Mouse (Mus musculus): ENCODE measurements around the gene Dnah3.

Dnah3 gene

DNA sequence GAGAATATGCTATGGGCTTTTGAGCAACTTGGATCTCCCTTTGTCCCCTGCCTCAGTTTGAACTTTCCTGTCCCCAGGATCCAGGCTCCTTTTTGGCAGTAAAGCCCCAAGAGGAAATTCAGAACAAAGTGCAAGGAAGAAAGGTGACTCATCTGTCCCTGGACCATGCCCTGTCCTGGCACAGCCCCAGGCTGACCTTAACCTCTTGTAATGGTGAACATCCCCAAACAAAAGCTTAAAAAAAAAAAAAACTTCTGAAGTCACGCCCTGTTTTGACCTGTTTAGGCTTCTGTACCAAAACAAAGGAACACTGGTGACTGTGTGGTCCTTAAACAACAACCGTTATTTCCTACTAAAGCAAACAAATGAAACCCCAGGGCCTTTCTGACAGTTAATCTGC lies 153.5 kb downstream of the Dnah3 start:
- peak; percentile 14 for DNase-seq (ENCODE audit: low read depth, low spot score)

DNA sequence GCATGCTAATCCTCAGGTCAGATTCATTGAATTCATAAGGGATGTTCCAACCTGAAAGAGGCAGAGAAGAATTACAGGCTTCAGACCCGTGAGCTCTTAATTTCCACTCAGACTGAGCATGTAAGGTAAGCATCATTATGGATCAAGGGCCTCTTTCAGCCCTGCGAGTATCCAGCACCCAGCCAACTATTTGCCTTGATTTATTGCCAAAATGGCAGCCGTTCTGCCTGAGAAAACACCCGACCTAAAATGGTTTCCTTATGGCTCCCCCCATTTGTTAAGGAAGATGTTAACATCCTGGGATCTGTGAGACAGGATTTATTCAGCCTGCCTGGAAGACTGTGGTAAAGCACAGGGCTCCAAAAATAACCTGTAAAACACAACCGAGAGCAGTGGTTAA lies 158.0 kb downstream of the Dnah3 start:
- no peak for DNase-seq (ENCODE audit: low read depth, low spot score)

DNA sequence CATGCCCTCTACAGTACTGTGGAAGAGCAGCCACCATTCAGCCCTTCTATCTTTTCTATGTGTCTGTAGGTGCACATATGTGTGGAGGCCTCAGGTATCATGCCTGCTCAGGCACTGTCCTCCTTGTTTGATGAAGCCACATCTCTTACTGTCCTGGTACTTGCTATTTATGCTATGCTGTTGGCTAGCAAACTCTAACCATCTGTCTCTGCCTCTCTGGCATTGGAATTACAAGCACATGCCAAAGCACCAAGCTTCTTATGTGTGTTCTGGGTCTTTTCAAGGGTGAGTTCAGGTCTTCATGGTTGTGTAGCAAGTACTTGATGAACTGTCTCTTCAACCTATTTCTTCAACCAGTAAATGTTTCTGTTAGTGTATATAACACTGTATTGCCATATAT lies 158.8 kb downstream of the Dnah3 start:
- DNase-seq (ENCODE audit: low read depth, low spot score): no peak

DNA sequence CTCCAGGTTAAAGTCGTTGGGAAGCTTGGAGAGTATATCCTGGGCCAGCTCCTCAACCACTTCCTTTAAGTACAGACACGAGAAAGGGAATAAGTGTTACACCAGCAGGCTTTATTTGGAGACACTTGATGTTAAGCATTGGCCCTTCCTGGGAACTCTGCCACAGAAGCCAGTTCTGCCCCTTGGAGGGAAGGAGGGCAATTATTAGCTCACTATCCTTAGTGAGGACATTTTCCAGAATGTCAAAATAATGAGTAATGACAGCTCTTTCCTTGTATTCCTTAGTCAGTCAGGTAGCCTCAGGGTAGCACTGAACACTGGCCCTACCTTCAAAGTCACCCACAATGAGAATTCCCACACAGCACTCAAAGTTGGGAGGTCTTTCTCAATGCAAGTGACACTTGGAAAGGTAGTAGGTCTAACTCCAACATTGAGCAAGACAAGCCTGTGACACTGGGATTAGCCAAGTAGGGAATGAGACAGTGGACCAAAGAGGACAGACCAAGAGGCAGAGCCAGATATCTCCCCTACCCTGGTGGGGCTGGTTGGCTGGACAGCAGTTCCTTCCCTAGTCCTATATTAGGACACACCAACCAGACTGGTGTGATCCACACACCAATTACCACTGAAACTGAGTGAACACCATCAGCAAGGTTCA lies 166.2 kb downstream of the Dnah3 start:
- DNase-seq (ENCODE audit: low read depth, low spot score): no peak

DNA sequence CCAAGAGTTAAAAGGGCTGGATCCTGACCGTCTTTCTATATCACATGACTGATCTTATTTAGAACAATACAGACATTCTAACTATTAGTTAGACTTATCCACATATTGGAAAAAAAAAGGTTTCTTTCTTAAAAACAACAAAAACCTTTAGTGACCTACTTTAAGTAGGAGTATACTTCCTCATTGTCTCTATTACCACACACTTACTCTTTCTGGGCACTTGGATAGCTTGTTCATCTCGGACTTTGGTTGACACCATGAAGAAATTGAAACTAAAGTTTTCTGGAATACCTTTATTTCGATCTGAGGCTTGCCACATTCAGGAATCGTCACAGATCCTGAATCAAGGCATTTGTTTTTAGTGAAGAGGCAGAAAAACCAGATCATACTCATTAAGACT lies 174.0 kb downstream of the Dnah3 start:
- DNase-seq (ENCODE audit: low read depth, low spot score): no peak

DNA sequence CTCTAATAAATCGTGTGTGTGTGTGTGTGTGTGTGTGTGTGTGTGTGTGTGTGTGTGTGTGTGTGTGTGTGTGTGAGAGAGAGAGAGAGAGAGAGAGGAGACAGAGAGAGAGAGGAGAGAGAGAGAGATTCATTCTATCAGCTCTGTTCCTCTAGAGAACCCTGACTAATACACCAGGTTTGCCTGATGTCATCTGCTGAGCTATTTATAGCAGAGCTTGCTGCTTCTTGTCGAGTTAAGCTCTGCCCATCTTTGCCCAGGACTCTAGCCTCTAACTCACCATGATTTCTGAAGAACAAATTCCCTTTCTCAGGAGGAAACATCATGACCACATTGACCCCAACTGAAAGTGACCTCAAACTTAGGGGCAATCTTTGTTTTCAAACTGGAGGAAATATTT lies 174.6 kb downstream of the Dnah3 start:
- no peak for DNase-seq (ENCODE audit: low read depth, low spot score)

DNA sequence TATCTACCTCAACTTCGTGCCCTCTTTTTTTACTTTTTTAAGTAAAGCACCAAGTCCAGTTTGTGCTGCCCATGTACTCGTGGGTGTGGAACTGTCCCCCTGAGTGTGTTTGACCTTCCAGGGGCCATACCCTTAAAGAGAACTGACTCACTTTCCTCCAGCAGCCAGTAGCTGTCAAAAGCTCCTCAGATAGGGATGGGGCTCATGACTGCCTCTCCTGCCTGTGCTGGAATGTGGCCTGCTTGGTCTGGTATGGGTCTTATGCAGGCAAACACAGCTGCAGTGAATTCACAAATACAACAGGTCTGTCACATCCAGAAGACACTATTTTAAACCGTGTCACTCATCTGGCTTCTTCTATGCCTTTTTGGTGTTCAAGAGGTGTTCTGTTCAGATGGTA lies 183.4 kb downstream of the Dnah3 start:
- no peak for DNase-seq (ENCODE audit: low read depth, low spot score)

DNA sequence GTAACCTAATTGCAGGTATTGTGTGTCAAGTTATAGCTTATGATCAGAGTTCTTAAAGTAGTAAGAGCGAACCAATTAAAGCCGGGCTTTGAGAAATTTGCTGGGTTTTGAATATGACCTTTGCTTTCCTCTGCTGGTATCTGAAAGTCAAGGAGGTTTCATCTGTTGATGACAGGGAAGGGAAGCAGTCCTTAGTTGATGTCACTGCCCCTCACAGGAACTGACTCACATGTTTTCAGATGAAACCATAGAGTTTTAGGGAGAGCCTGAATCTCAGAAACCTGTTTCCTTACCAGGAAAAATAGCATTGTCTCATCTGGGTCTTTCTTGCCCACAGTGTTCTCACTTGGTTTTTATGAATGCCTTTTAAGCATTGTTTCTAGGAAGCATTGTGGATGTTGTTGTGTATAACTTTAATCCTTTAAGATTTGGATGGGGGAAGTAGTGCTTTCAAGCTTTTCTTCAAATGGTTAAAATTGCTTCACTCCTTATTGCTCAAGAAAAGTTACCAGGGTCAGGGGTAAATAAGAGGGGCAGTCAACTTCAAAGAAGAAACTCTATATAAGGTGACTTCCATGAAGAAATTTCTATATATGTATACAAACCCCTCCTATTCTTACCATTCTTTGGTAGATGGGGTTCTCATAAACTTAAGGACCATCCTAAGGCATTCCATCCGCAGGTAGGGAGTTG lies 188.4 kb downstream of the Dnah3 start:
- DNase-seq (ENCODE audit: low read depth, low spot score): no peak

DNA sequence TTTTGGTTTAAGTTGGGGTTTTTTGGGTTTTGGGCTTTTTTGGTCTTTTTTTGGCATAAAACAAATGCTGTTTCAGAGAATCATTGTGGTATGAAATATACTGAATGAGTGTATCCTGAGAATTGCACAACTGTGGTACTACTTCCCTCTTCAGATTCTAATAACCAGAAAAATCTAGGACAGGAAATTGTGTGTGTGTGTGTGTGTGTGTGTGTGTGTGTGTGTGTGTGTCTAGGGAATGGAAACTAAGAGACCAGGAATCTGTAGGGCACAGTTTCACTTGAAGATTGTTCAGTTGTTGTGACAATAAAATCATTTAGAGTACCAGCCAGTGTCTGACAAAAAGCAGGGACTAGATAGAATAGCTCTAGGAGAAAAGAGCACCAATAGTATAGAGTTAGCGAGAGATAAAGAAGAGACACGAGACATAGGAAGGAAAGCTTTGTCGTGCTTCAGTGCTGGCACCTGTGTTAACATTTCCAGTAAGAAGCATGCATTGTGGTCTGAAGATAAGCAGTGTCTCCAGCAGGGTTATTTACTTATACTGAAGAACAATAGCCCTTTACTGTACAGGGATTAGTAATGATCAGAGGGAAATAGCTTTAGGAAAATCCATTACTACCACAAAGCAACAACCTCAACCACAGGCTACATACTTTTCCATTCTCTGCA lies 195.6 kb downstream of the Dnah3 start:
- DNase-seq (ENCODE audit: low read depth, low spot score): peak; percentile 10

DNA sequence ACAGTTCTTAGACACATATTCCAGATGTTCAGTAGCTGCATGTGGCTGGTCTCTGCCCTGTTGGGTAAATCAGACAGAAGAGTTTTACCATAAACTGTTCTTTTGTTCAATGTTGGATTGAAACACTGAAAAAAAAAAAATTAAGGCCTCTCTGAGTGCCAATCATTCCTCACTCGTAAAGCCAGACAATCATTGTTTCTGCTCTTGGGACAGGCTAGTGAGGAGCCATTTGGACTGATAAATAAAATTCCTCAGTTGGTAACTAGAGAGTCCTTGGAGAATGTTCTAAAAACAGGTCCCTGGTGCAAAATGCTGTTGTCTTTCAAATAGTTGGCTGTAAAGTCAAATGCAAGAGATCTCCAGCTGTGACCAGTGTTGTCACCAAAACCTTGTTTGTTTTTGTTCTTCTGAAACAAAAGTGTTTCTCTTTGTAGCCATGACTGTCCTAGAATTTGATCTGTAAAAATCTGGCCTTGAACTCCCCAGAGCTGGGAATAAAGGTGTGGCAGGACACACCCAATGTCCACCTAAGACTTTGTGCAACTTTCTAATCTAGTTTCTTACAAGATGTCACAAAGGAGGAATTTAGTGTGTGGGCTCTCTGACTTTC lies 196.7 kb downstream of the Dnah3 start:
- peak; percentile 93 for DNase-seq (ENCODE audit: low read depth, low spot score)

DNA sequence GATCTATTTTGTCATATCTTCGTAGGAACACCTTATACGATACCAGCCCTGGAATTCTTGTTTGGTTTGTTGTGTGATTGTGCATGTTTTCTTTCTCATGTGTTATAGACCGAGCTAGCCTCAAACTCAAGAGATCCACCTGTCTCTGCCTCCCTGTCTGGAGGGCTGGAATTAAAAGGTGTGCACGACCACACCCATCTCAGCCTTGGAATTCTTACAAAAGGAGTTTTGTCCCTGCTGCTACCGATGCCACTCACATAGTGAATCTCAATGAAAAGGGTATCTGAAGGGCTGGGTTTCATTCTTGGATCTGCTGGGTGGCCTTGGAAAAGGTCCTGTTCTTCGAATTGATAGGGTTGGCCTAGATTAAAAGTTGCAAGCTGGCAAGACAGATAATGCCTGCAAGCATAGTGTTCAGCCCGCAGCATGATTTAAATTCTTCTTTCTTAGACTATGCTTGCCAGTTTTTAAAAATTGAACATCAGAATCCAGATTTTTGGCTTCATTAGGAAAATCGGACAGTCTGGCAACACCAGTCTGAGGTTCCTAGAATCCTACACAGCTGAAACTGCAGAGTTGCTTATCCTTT lies 197.5 kb downstream of the Dnah3 start:
- peak; percentile 79 for DNase-seq (ENCODE audit: low read depth, low spot score)

DNA sequence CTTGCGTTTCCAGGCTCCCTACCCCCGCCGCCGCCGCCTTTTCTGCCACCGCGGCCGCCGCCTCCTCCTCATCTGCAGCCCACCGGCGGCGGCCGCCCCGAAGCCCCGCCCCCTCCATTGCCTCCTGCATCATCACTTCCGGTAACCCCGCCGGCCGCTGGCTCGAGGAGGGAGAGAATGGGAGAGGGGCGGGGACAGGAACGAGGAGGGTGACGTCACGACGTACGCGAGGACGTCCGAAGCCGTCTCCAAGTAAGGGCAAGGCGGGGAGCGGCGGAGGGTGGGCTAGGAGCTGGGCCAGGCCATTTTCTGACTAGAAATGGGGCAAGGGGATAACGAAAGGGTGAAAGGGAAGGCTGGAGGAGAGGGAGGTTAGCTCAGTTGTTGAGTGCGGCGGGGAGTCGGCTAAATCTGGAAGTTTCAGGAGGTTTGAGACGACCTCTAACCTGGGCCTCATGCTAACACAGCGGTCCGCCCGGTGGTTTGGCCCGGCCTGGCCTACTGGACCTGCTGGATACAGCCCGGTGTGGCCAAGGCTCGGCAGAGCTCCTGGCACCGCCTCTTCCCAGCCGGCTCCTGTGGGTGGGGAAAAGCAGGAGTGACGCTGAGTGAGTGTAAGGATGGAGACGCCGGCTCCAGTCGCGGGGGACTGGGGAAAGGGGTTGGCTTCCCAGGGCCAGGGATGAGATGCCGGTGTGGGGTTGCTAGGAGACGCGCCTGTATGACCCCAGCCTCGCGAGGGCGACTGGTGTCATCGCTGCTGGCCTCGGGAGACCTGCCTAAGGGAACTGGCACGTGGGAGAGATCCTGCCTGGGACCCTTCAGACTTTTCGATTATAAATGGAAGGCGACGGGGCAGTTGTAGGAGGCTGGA lies 199.2 kb downstream of the Dnah3 start, which contains the start of the genes Lyrm1 and Dcun1d3:
Gene Lyrm1 (plus strand): TSS at position 223 of the 874 bp plus-strand sequence.
Gene Dcun1d3 (minus strand): TSS at position 660 of the 874 bp plus-strand sequence.
- peak; percentile 98 for DNase-seq (ENCODE audit: low read depth, low spot score)

DNA sequence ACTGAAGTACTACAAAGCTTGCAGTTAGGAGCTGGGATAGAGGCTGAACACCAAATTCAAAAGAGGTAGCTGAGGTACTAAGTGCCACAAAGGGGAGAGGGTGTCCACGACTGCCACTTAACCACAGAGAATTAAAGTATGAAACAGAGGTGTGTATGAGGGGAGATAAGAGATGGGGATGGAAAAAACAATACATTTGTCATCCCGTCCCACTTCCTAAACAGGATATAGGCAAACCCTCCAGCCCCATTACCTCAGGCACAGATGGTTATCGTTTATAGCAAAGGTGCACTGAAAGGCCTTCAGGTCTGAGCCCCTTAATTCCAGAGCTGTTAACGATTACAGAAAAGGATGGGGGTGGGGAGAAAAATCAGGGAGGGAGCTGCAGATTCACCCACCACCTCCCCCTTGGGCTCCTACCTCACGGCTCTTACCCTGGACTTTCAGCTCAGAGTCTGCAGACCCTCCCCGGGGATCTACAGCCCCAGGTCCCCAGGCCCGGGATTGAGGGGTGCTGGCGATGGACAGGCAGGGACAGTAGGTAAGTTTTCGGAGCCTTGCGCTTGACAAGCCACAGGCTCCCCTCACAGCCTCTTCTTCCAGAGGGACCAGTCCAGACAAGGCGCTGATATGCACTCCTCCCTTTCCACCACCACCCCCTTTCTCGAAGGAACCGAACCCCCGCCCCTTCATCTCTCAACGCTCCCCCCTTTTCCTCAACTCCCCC lies 200.1 kb downstream of the Dnah3 start:
- DNase-seq (ENCODE audit: low read depth, low spot score): no peak

DNA sequence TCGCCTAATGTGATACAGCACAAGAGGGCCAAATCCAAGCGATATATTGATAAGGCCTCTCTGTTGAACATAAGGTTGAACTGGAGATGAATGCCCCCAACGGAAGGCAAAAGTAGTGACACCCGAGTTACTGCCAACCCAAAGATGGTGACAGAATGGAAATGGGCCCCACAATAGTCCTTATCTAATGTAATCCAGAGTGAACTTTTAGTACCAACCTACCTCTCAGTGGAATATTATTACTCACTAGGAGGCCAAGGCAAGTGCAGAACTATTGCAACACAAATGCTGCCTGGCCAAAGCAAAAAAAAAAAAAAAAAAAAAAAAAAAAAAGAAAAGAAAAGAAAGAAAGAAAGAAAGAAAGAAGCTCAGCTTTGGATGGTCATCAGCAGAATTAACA lies 202.3 kb downstream of the Dnah3 start:
- DNase-seq (ENCODE audit: low read depth, low spot score): no peak

DNA sequence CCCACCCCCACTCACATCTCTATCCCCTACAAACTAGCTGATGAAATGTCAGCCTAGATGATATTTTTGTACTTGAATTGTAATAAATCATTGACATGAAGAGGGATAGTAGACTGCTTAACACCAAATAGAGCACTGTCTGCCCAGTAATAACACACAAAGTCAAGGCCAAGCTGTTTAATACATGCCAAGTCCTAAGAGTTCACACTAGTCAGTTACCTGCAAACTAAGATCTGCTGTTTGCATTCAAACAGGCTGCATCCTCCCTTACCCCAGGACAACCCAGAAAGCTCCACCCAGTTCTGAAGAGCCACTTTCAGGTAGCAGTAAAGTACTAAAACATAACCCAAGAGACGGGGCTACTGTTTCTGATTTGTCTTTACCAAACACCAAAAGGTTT lies 202.9 kb downstream of the Dnah3 start:
- DNase-seq (ENCODE audit: low read depth, low spot score): no peak

DNA sequence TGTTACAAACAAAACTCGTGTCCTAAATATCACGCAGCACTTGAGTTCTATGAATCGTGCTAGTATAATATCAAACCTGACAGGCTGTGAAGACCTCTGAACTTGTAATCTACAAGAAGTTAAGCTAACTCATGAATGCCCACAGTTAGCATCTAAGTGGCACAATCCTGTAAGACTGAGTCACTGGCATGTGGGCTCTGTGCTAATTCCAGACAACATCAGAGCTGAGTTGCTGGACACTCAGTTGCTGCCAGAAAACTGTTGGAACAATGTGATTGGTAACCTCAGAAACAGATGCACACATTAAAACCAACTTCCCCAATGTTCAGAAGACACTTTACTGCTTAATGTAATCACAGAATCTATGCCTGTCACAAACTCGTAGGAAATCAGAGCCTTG lies 207.2 kb downstream of the Dnah3 start:
- no peak for DNase-seq (ENCODE audit: low read depth, low spot score)

DNA sequence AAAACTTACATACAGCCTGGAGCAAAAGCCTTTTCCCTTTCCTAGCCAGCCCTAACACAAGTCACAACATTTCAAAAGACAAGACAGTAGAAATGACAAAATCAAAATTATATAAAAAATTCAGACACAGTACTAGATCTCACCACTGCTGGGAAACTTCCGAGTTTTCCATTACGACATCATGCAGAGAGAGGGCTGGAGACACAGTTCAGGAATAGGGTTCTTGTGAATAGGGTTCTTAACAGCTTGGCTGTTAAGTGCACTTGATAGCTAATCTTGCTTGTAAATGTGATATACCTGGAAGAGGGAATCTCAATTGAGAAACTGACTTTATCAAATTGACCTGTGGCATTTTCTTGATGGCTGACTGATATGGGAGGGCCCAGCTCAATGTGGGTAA lies 213.9 kb downstream of the Dnah3 start:
- DNase-seq (ENCODE audit: low read depth, low spot score): no peak

DNA sequence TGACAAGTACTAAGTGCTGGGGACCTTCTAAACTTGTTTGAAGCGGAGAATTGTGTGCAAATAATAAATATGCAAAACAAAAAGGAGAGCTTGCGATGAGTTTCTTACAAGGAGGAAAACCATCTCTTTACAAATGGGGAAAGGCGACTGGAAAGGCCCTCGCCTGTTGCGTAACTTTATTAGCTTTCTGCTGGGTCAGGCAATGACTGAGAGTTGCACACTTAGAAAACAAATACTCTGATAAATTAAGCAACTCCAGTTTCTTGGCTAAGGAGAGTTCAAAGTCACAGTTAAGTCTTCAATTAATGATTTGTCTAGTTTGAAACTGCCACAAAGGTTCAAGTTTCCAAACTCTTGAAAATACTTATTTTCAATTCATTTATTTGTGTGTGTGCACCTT lies 214.7 kb downstream of the Dnah3 start:
- no peak for DNase-seq (ENCODE audit: low read depth, low spot score)

DNA sequence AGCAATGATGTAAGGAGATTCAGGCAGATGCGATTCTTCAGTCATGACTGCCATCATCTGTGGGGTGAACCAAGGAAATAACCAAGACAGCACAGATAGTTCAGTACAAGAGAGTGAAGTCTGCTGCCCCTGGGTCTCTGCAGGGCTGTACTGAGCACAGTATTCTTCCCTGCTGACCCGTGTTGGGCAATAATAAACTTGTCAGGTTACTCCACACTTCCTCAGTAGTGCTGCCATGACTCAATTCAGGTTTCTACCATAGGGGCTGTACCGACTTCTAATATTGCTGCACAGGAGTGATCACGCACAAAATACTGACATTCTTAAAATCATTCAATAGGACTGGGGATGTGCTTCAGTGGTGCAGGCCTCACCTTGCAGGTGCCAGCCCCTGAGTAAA lies 215.9 kb downstream of the Dnah3 start:
- DNase-seq (ENCODE audit: low read depth, low spot score): no peak

DNA sequence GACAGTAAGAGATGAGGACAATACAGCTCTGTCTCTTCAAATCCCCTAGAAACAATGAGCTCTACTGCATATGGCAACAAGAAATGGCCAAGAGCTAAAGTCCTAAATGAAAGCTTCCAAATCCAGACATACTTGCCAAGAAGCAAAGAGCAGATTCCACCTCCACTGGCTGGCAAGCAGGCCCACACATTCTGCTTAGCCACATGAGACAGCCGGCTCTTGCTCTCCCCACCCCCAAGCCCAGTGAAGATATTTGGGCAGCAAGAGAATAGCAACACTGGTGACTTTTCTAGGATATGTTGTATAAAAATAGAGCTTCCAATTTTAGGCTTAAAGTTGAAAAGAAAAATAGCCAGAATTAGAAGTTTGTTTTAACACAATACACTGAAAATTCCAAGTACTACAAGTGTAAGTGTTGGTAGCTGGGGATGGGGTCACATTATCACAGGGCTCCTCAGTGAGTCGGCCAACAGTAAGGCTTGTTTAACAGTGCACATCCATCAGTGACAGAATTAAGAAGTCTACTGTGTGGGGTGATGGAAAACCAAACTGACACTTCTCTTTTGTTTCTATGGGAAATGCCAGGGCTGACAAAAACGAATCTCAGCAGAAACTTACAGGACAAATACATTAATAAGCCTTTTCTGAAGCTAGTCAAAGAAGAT lies 219.2 kb downstream of the Dnah3 start:
- DNase-seq (ENCODE audit: low read depth, low spot score): no peak

Measured in R1 (cell line).